Mouse (Mus musculus) liver, embryonic 14 days (tissue): Measurements from ENCODE around the gene Gm49721. TPM values are rescaled to one million over a fixed set of nuclear protein-coding genes. Genes with fewer than 3 reads are reported as not detected.

Experiments used
- polyA plus RNA-seq: library from polyadenylated mRNA; depleted of rRNA; stranded (reverse); fragments of >200 nt; gene quantifications from 2 replicates; pipeline ENCODE4 v1.2.3, GENCODE M21; 2012; rRNA removed

The Gm49721 gene
- polyA plus RNA-seq, result 0.17 TPM in 1 of 2 replicates, not detected in the other

GRCm38 (mm10) chr17:6978287-6979248 is at the start of gene Gm49721:
Gm49721 (plus strand) TSS chr17:6978904.

DNA sequence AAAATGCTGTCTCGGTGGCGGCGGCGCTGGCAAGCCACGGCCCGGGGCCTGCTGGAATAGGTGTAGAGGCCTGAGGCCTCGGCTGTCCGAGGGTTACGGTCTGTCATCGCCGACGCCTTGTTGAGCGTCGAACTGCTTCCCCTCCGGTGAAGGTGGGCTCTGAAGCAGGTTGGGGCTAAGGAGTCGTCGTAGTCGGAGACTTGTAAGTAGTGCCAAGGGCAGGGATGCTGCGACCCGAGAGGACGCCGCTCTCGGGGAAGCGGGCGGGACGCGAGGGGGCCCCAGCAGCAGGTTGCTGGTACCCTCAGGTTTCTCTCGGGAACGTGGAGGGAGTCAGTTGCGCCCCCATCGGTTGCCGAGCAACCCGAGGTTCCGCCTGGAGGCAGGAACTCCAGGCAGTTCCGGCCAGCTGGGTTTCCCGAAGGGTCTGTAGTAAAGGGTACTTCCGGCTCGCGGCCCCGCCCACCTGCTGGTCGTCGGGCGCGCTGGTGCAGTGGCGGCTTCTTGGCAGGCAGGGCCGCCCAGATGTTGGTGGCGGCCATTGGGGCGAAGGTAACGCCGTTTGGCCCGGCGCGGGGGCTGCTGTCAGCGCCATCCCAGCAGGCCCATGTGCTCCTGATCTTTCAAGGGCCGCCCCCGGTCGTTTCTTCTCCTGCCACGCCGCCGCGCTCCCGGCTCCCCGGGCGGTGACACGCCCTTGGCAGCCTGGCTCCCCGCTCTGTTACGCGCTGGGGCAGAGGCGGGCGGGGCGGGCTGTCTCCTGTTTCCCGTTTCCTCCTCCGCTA is 30.5 kb upstream of the Gm49721 start, which contains the start of gene Rsph3b:
Rsph3b (minus strand) TSS at position 699 of the 785 bp plus-strand sequence.

DNA sequence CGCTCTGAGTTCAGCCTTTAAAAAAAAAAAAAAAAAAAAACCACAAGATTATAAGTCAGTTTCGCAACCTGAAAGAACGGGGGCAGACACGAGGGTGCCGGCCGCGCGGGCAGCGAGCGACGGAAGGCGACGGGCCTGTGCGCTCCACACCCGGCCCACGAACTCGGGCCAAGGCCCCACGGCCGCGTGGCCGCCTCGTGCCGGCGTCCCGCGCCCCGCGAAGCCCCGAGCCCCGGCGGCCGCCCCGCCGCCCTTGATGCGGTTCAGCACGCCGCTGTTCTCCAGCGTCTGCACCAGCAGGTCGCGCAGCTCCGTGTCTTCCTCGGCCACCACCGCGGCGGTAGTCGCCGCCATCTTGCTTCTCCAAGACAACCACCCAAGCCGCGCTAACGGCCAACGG is 17.9 kb upstream of the Gm49721 start, which contains the start of gene Tagap1:
Tagap1 (minus strand) TSS at position 381 of the 400 bp plus-strand sequence.

DNA sequence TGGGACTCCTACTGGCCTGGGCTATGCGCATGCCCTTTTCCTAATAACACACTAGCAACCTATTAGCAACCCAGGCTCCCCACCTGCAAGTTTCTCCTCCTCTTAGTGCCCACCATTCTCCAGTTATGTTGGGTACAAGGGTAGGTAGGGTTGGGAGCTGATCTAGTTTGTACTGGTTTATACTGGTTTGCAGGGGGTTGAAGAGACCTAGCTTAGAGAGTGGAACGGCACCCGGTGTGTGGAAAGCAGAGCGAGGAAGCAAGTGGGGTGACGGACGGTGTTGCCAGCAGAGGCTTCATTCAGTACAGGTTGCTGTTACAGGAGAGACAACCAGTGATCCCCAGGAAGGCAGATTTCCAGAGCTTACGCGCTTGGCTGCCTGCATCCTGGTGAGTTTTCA is 8.4 kb upstream of the Gm49721 start, which contains the start of gene Rnaset2b:
Rnaset2b (plus strand) TSS at position 301 of the 400 bp plus-strand sequence.

GRCm38 (mm10) chr17:7025257-7025656 is 46.6 kb downstream of the Gm49721 start, which contains the start of gene Gm1604a:
Gm1604a (plus strand) TSS chr17:7025568.

Other genes starting within 250 kb of the Gm49721 start
- 31.0 and 32.3 TPM in 2 replicates for gene Ezr, start 196.1 kb upstream of the Gm49721 start, polyA plus RNA-seq
- gene Rsph3b, start 30.2 kb upstream of the Gm49721 start, polyA plus RNA-seq, result 6.4 and 6.5 TPM in 2 replicates
- gene Tagap1, start 17.7 kb upstream of the Gm49721 start, polyA plus RNA-seq, result 11.9 and 13.3 TPM in 2 replicates
- gene Rnaset2b, start 8.3 kb upstream of the Gm49721 start, polyA plus RNA-seq, result 68.1 and 69.8 TPM in 2 replicates
- gene Gm1604a, start 46.7 kb downstream of the Gm49721 start, polyA plus RNA-seq, result not detected in 2 replicates
- gene Rps6ka2, start 191.2 kb downstream of the Gm49721 start, polyA plus RNA-seq, result 0.95 and 0.98 TPM in 2 replicates